Mouse (Mus musculus): ENCODE data around the gene Papss2. TPM values are rescaled to one million over a fixed set of nuclear protein-coding genes. Genes with fewer than 3 reads are reported as not detected.

The Papss2 gene
- polyA plus RNA-seq, 1 experiment = 2.2 TPM

GRCm38 (mm10) chr19:32628572-32629132 lies 33.1 kb downstream of the Papss2 start:
- no peaks in the 10 kb centered on the region for H3K4me1 ChIP-seq (ENCODE audit: control insufficient read depth, insufficient read depth, low read length)
- no peak overlapping the region for H3K27ac ChIP-seq (ENCODE audit: insufficient read depth, low read depth, low read length)
- no peak overlapping the region for H3K4me3 ChIP-seq (ENCODE audit: insufficient read depth, low read length)
- TF ChIP-seq POLR2A (IDR thresholded peaks at IDR 0.05; ENCODE audit: borderline replicate concordance, low read depth, low read length) = no peak
- no peak for TF ChIP-seq CTCF (IDR thresholded peaks at IDR 0.05; ENCODE audit: low read depth, low read length)

GRCm38 (mm10) chr19:32634916-32635315 lies 39.3 kb downstream of the Papss2 start:
- Histone ChIP-seq H3K27ac (ENCODE audit: insufficient read depth, low read depth, low read length) (no peak overlapping the region), H3K4me1 (ENCODE audit: control insufficient read depth, insufficient read depth, low read length) (peaks cover 12% of the 10 kb centered on the region), H3K4me3 (ENCODE audit: insufficient read depth, low read length) (no peak overlapping the region)
- TF ChIP-seq CTCF (IDR thresholded peaks at IDR 0.05; ENCODE audit: low read depth, low read length) (no peak), POLR2A (IDR thresholded peaks at IDR 0.05; ENCODE audit: borderline replicate concordance, low read depth, low read length) (no peak)

- Histone ChIP-seq H3K4me3 (ENCODE audit: insufficient read depth, low read length) (peak overlapping the region; percentile 35), H3K27ac (ENCODE audit: insufficient read depth, low read depth, low read length) (peak overlapping the region; percentile 80)
- TF ChIP-seq POLR2A (IDR thresholded peaks at IDR 0.05; ENCODE audit: borderline replicate concordance, low read depth, low read length) = no peak
- no peak for TF ChIP-seq CTCF (IDR thresholded peaks at IDR 0.05; ENCODE audit: low read depth, low read length)
These were observed 42.0 kb downstream of the Papss2 start for GRCm38 (mm10) chr19:32637357-32638275.

GRCm38 (mm10) chr19:32638276-32638903 lies 42.8 kb downstream of the Papss2 start:
- Histone ChIP-seq H3K4me1 (ENCODE audit: control insufficient read depth, insufficient read depth, low read length) (peaks cover 12% of the 10 kb centered on the region), H3K4me3 (ENCODE audit: insufficient read depth, low read length) (no peak overlapping the region), H3K27ac (ENCODE audit: insufficient read depth, low read depth, low read length) (no peak overlapping the region)
- TF ChIP-seq CTCF (IDR thresholded peaks at IDR 0.05; ENCODE audit: low read depth, low read length) = no peak
- TF ChIP-seq POLR2A (IDR thresholded peaks at IDR 0.05; ENCODE audit: borderline replicate concordance, low read depth, low read length) = no peak

More at GRCm38 (mm10) chr19:32637357-32638275, 42.0 kb downstream of the Papss2 start:
- peaks cover 12% of the 10 kb centered on the region for H3K4me1 ChIP-seq (ENCODE audit: control insufficient read depth, insufficient read depth, low read length)

GRCm38 (mm10) chr19:32641535-32641934 lies 45.9 kb downstream of the Papss2 start:
- H3K4me3 ChIP-seq (ENCODE audit: insufficient read depth, low read length) = no peak overlapping the region
- H3K27ac ChIP-seq (ENCODE audit: insufficient read depth, low read depth, low read length) = no peak overlapping the region
- peaks cover 18% of the 10 kb centered on the region for H3K4me1 ChIP-seq (ENCODE audit: control insufficient read depth, insufficient read depth, low read length)
- TF ChIP-seq POLR2A (IDR thresholded peaks at IDR 0.05; ENCODE audit: borderline replicate concordance, low read depth, low read length) = no peak
- no peak for TF ChIP-seq CTCF (IDR thresholded peaks at IDR 0.05; ENCODE audit: low read depth, low read length)

GRCm38 (mm10) chr19:32641995-32642394 lies 46.4 kb downstream of the Papss2 start:
- TF ChIP-seq POLR2A (IDR thresholded peaks at IDR 0.05; ENCODE audit: borderline replicate concordance, low read depth, low read length) (no peak), CTCF (IDR thresholded peaks at IDR 0.05; ENCODE audit: low read depth, low read length) (no peak)
- Histone ChIP-seq H3K27ac (ENCODE audit: insufficient read depth, low read depth, low read length) (no peak overlapping the region), H3K4me1 (ENCODE audit: control insufficient read depth, insufficient read depth, low read length) (peaks cover 14% of the 10 kb centered on the region), H3K4me3 (ENCODE audit: insufficient read depth, low read length) (no peak overlapping the region)

- H3K4me1 ChIP-seq (ENCODE audit: control insufficient read depth, insufficient read depth, low read length) = peaks cover 6% of the 10 kb centered on the region
- no peak overlapping the region for H3K27ac ChIP-seq (ENCODE audit: insufficient read depth, low read depth, low read length)
- no peak overlapping the region for H3K4me3 ChIP-seq (ENCODE audit: insufficient read depth, low read length)
- TF ChIP-seq POLR2A (IDR thresholded peaks at IDR 0.05; ENCODE audit: borderline replicate concordance, low read depth, low read length) (no peak), CTCF (IDR thresholded peaks at IDR 0.05; ENCODE audit: low read depth, low read length) (no peak)
These were observed 48.1 kb downstream of the Papss2 start for GRCm38 (mm10) chr19:32643642-32644041.

GRCm38 (mm10) chr19:32645939-32646338 lies 50.3 kb downstream of the Papss2 start:
- Histone ChIP-seq H3K27ac (ENCODE audit: insufficient read depth, low read depth, low read length) (peak overlapping the region; percentile 54), H3K4me3 (ENCODE audit: insufficient read depth, low read length) (no peak overlapping the region), H3K4me1 (ENCODE audit: control insufficient read depth, insufficient read depth, low read length) (peaks cover 6% of the 10 kb centered on the region)
- TF ChIP-seq CTCF (IDR thresholded peaks at IDR 0.05; ENCODE audit: low read depth, low read length) (no peak), POLR2A (IDR thresholded peaks at IDR 0.05; ENCODE audit: borderline replicate concordance, low read depth, low read length) (no peak)

GRCm38 (mm10) chr19:32646382-32646781 lies 50.8 kb downstream of the Papss2 start:
- Histone ChIP-seq H3K27ac (ENCODE audit: insufficient read depth, low read depth, low read length) (no peak overlapping the region), H3K4me3 (ENCODE audit: insufficient read depth, low read length) (no peak overlapping the region), H3K4me1 (ENCODE audit: control insufficient read depth, insufficient read depth, low read length) (peaks cover 8% of the 10 kb centered on the region)
- TF ChIP-seq POLR2A (IDR thresholded peaks at IDR 0.05; ENCODE audit: borderline replicate concordance, low read depth, low read length) (no peak), CTCF (IDR thresholded peaks at IDR 0.05; ENCODE audit: low read depth, low read length) (no peak)
